Mouse (Mus musculus) spleen, adult 2 months (tissue): ENCODE measurements at regions not wholly inside any gene's neighbourhood (a gene's known extent, or its start where the extent isn't known, plus 50 kb on each side); places are given as distances from the start of the nearest gene placed in this dataset.

Experiments
- CTCF ChIP-seq: fragments of 200-500 bp; IDR thresholded peaks from 2 replicates; pipeline ENCODE4 v1.5.1; 2011; ENCODE audit warnings: mild to moderate bottlenecking, inconsistent platforms; ENCODE audit not compliant: insufficient read depth, insufficient read length, insufficient replicate concordance; ENCODE audit errors: extremely low read depth
- POLR2A ChIP-seq: fragments of 200-500 bp; IDR thresholded peaks from 2 replicates; pipeline ENCODE4 v1.6.1; 2011; ENCODE audit warnings: low read depth, low read length, inconsistent platforms

DNA sequence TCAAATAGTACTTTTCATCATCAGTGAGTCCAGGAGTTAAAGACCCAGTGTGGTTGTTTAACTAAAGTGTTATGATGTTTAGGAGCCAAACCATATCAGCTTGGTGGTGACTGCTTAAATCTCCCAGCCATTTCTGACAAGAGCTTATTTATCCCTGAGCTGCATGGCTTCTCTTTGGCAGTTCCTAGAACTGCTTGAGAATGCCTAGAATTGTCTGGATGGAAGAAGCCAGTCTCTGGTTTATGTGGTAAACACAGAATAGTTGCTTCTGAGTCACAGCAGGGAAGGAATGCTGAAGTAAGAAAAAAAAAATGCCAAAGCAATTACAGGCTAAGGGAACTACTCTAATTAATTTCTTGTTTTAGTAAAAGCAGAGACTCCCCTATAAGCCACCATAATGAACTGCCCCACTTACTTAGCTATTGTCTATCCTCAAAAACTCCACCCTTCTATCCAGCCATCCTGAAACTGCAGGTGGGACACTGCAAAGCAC is 390.5 kb downstream of the Fut8 start:
- TF ChIP-seq POLR2A (no peak), CTCF (no peak)
